8 mouse cellular contexts compared by ENCODE assay signal in the genomic region with DNA sequence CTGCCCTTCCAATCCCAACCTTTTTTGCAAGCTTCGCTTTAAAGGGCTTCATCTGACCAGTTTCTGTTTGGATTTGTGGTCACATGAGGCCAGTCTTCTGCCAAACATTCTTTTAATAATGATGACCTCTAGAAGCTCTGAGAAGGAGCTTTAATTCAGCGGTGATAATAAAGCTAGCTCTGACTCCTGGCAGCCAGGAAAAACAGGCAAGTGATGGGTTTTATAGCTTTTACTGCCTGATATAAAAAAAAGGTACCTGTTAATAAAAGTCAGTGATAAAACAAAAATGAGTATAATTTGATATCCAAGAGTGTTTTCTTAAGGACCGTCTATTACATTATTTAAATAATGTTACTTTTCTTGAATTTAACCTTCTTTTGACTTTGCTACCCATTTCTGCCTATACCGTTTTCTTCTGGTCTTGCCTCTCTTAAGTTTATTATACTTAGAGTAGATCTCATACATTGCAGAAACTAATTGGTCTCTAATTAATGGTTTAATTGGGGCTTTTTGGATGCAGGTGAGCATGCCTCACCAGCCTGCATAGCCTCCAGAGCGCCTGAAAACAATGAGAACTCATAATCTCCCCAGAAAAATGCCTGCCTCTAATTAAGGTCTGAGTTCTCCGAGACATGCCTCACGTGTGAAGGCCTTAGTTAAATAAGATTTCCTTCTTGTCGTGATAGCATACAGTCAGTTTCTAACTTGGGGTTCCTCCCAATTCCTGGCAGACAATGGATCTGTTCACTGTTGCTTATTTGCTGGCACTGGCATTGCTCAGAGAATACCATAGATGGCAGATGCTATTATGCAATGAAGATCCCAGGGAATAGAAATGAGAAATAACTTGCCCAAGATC.
A peak's percentile ranks its signal among the peaks of the same experiment; 100 is the strongest.
DNase-seq lines count a peak whose midpoint lies in the region; ATAC-seq and TF ChIP-seq lines count a peak whose summit lies in the region.
"Had no signal": no experiment of that assay in that cellular context is flagged by ENCODE, and none has a peak within 500 bp of the region (broad histone marks: within the 10 kb centered on the region; RNA-seq: fewer than 3 reads in every experiment).

No protein-coding gene starts in this region.

- TF ChIP-seq CTCF in midbrain, postnatal 0 days (IDR thresholded peaks at IDR 0.05), result no peak

- no peaks in the 10 kb centered on the region for H3K27me3 ChIP-seq in hindbrain, embryonic 16.5 days (replicated peaks; ENCODE audit: control insufficient read depth, insufficient read depth, low read length)
- H3K27me3 ChIP-seq in hindbrain, embryonic 11.5 days (ENCODE audit: control insufficient read depth, insufficient read depth, low read length), result no peaks in the 10 kb centered on the region
- no peaks in the 10 kb centered on the region for H3K27me3 ChIP-seq in midbrain, embryonic 13.5 days
- no peaks in the 10 kb centered on the region for H3K27me3 ChIP-seq in midbrain, postnatal 0 days (ENCODE audit: insufficient read depth, low read length)
- no peaks in the 10 kb centered on the region for H3K27me3 ChIP-seq in forebrain, embryonic 11.5 days (ENCODE audit: control insufficient read depth, insufficient read depth, low read length)
- no peaks in the 10 kb centered on the region for H3K27me3 ChIP-seq in limb, embryonic 14.5 days (ENCODE audit: control insufficient read depth, insufficient read depth, low read length)

- no peak for DNase-seq in hindbrain, embryonic 11.5 days (ENCODE audit: low spot score)
- no peak for DNase-seq in midbrain, postnatal 0 days (ENCODE audit: low spot score)
- DNase-seq in forebrain, embryonic 11.5 days (ENCODE audit: low spot score), result no peak
- DNase-seq in limb, embryonic 14.5 days (ENCODE audit: low spot score), result no peak
- DNase-seq in natural killer cell, adult 2 months (ENCODE audit: low spot score in 2 of 2), result no peak

- no peaks in the 10 kb centered on the region for H3K36me3 ChIP-seq in hindbrain, embryonic 16.5 days (ENCODE audit: control insufficient read depth, insufficient read depth, low read length)
- no peaks in the 10 kb centered on the region for H3K36me3 ChIP-seq in hindbrain, embryonic 11.5 days (ENCODE audit: control insufficient read depth, insufficient read depth, low read length)
- H3K36me3 ChIP-seq in midbrain, embryonic 13.5 days, result no peaks in the 10 kb centered on the region
- H3K36me3 ChIP-seq in midbrain, postnatal 0 days (ENCODE audit: insufficient read depth, low read length), result no peaks in the 10 kb centered on the region
- no peaks in the 10 kb centered on the region for H3K36me3 ChIP-seq in forebrain, embryonic 11.5 days (ENCODE audit: control insufficient read depth, insufficient read depth, low read length)
- no peaks in the 10 kb centered on the region for H3K36me3 ChIP-seq in limb, embryonic 14.5 days (ENCODE audit: control insufficient read depth, insufficient read depth, low read length)

- H3K9ac ChIP-seq in hindbrain, embryonic 16.5 days (ENCODE audit: low read depth, low read length), result peak overlapping the region; percentile 35; the same call in 1 of the 2 replicates
- no peak overlapping the region for H3K9ac ChIP-seq in hindbrain, embryonic 11.5 days (ENCODE audit: low read depth, low read length)
- 0 out of 2 replicates have a peak overlapping the region, but pooled peaks have one; percentile 10 for H3K9ac ChIP-seq in midbrain, embryonic 13.5 days (replicated peaks)
- no peak overlapping the region for H3K9ac ChIP-seq in midbrain, postnatal 0 days (replicated peaks; ENCODE audit: low read length, poor library complexity, severe bottlenecking)
- no peak overlapping the region; the same call in 1 of the 2 replicates for H3K9ac ChIP-seq in forebrain, embryonic 11.5 days (ENCODE audit: low read length)
- no peak overlapping the region for H3K9ac ChIP-seq in limb, embryonic 14.5 days (ENCODE audit: low read depth, low read length, severe bottlenecking)

- no peak for ATAC-seq in hindbrain, embryonic 16.5 days
- ATAC-seq in hindbrain, embryonic 11.5 days (ENCODE audit: low FRiP score), result no peak
- no peak for ATAC-seq in midbrain, embryonic 13.5 days
- ATAC-seq in midbrain, postnatal 0 days (ENCODE audit: low FRiP score), result no peak
- peak; percentile 72 for ATAC-seq in forebrain, embryonic 11.5 days (replicated peaks; ENCODE audit: low FRiP score)
- ATAC-seq in limb, embryonic 14.5 days (ENCODE audit: low FRiP score, low read depth), result 0 out of 2 replicates have a peak, but pooled peaks have one; percentile 2

- no peak overlapping the region for H3K27ac ChIP-seq in hindbrain, embryonic 16.5 days (ENCODE audit: low read depth, low read length)
- no peak overlapping the region for H3K27ac ChIP-seq in hindbrain, embryonic 11.5 days (ENCODE audit: low read depth, low read length)
- peak overlapping the region; percentile 36; the same call in 1 of the 2 replicates for H3K27ac ChIP-seq in midbrain, embryonic 13.5 days
- H3K27ac ChIP-seq in midbrain, postnatal 0 days (ENCODE audit: low read depth, low read length), result no peak overlapping the region
- no peak overlapping the region for H3K27ac ChIP-seq in forebrain, embryonic 11.5 days (ENCODE audit: low read depth, low read length)
- no peak overlapping the region for H3K27ac ChIP-seq in limb, embryonic 14.5 days (replicated peaks; ENCODE audit: low read depth, low read length)

- H3K4me2 ChIP-seq in hindbrain, embryonic 16.5 days (ENCODE audit: low read length), result no peak overlapping the region
- H3K4me2 ChIP-seq in hindbrain, embryonic 11.5 days (replicated peaks; ENCODE audit: low read depth, low read length), result no peak overlapping the region
- no peak overlapping the region for H3K4me2 ChIP-seq in midbrain, embryonic 13.5 days (replicated peaks)
- H3K4me2 ChIP-seq in midbrain, postnatal 0 days (ENCODE audit: low read depth, low read length, poor library complexity, severe bottlenecking), result no peak overlapping the region
- no peak overlapping the region for H3K4me2 ChIP-seq in forebrain, embryonic 11.5 days (ENCODE audit: low read depth, low read length, severe bottlenecking)
- no peak overlapping the region for H3K4me2 ChIP-seq in limb, embryonic 14.5 days (replicated peaks; ENCODE audit: low read depth, low read length, severe bottlenecking)

- 64% methylated on average over 8 of the region's 8 CpGs for WGBS in hindbrain, embryonic 16.5 days
- WGBS in hindbrain, embryonic 11.5 days, result 84% methylated on average over 8 of the region's 8 CpGs
- 74% methylated on average over 8 of the region's 8 CpGs for WGBS in midbrain, embryonic 13.5 days
- WGBS in midbrain, postnatal 0 days, result 65% methylated on average over 8 of the region's 8 CpGs
- 43% methylated on average over 8 of the region's 8 CpGs for WGBS in forebrain, embryonic 11.5 days
- 37% methylated on average over 8 of the region's 8 CpGs for WGBS in limb, embryonic 14.5 days

- no peaks in the 10 kb centered on the region for H3K9me3 ChIP-seq in hindbrain, embryonic 16.5 days (ENCODE audit: control insufficient read depth, low read length)
- no peaks in the 10 kb centered on the region for H3K9me3 ChIP-seq in hindbrain, embryonic 11.5 days (ENCODE audit: control insufficient read depth, low read length)
- H3K9me3 ChIP-seq in midbrain, embryonic 13.5 days, result no peaks in the 10 kb centered on the region
- H3K9me3 ChIP-seq in midbrain, postnatal 0 days (ENCODE audit: low read length), result no peaks in the 10 kb centered on the region
- H3K9me3 ChIP-seq in forebrain, embryonic 11.5 days (ENCODE audit: control insufficient read depth, low read length), result no peaks in the 10 kb centered on the region
- H3K9me3 ChIP-seq in limb, embryonic 14.5 days (ENCODE audit: control insufficient read depth, low read length), result no peaks in the 10 kb centered on the region

- no peak for TF ChIP-seq POLR2A in limb, embryonic 14.5 days (IDR thresholded peaks at IDR 0.05; ENCODE audit: borderline replicate concordance, extremely low read depth, insufficient read depth, insufficient read length)

- no peak overlapping the region for H3K4me3 ChIP-seq in hindbrain, embryonic 16.5 days (ENCODE audit: low read length)
- H3K4me3 ChIP-seq in hindbrain, embryonic 11.5 days (ENCODE audit: low read depth, low read length), result no peak overlapping the region
- no peak overlapping the region for H3K4me3 ChIP-seq in midbrain, embryonic 13.5 days (replicated peaks)
- no peak overlapping the region for H3K4me3 ChIP-seq in midbrain, postnatal 0 days (ENCODE audit: low read depth, low read length)
- no peak overlapping the region for H3K4me3 ChIP-seq in forebrain, embryonic 11.5 days (ENCODE audit: low read depth, low read length)
- no peak overlapping the region for H3K4me3 ChIP-seq in limb, embryonic 14.5 days (replicated peaks; ENCODE audit: low read length)
- H3K4me3 ChIP-seq: erythroblast, embryonic 14.5 days had no signal

- H3K4me1 ChIP-seq in hindbrain, embryonic 16.5 days (ENCODE audit: control insufficient read depth, insufficient read depth, low read depth, low read length), result peaks cover 12% of the 10 kb centered on the region
- 0 out of 2 replicates have a peak, but pooled peaks cover 2% of the 10 kb centered on the region for H3K4me1 ChIP-seq in hindbrain, embryonic 11.5 days (replicated peaks; ENCODE audit: control insufficient read depth, insufficient read depth, low read length)
- peaks cover 11% of the 10 kb centered on the region; the same call in 1 of the 2 replicates for H3K4me1 ChIP-seq in midbrain, embryonic 13.5 days (replicated peaks)
- no peaks in the 10 kb centered on the region for H3K4me1 ChIP-seq in midbrain, postnatal 0 days (ENCODE audit: insufficient read depth, low read length)
- H3K4me1 ChIP-seq in forebrain, embryonic 11.5 days (replicated peaks; ENCODE audit: control insufficient read depth, insufficient read depth, low read length), result peaks cover 3% of the 10 kb centered on the region; the same call in 1 of the 2 replicates
- H3K4me1 ChIP-seq in limb, embryonic 14.5 days (ENCODE audit: control insufficient read depth, insufficient read depth, low read length), result peaks cover 10% of the 10 kb centered on the region

Comparison
In these comparisons a context has a peak if more than half of its experiments do, and no peak if none do; other contexts are left out.
1. H3K9ac ChIP-seq: peak in hindbrain, embryonic 16.5 days (single experiment) and midbrain, embryonic 13.5 days (single experiment); none in hindbrain, embryonic 11.5 days (single experiment), midbrain, postnatal 0 days (single experiment), forebrain, embryonic 11.5 days (single experiment) and limb, embryonic 14.5 days (single experiment).
2. ATAC-seq: peak in forebrain, embryonic 11.5 days (single experiment) and limb, embryonic 14.5 days (single experiment); none in hindbrain, embryonic 16.5 days (single experiment), hindbrain, embryonic 11.5 days (single experiment), midbrain, embryonic 13.5 days (single experiment) and midbrain, postnatal 0 days (single experiment).